Mouse (Mus musculus): ENCODE measurements around the gene Olfr1451. TPM values are rescaled to one million over a fixed set of nuclear protein-coding genes. Genes with fewer than 3 reads are reported as not detected.
"Not testable (repeated sequence)": the region's sequence is repeated elsewhere in the genome, so short reads cannot be mapped to it uniquely, and the experiment has no call there.

The Olfr1451 gene
- not detected in 2 replicates for polyA plus RNA-seq (2014; fragmentation: Nextera tagmentation; extraction: Ambion mirVana)

DNA sequence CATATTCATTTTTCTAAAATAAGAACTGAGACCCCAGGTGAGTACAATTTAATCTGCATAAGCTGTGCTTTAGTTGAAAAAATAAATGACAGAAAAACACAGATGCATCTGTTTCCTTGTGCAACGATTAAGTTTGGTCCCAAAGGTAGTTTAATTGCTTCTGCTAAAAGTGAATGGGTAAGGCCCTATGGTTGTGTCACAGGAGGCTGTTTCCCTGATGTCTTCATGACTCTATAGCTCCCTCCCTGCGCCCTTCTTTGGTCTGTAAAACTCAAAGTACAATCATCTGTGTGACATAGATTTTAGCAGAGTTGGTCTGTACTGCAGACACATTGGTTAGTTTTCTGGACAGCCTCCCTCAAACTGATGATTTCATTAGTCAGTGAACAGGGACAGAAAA, at the start of gene Olfr1451:
TSS of gene Olfr1451 (plus strand) at position 301 of the 400 bp plus-strand sequence.
- Histone ChIP-seq H3K9ac (ENCODE audit: low read length) (no peak within 1 kb of the TSS), H3K4me1 (replicated peaks; ENCODE audit: control insufficient read depth, insufficient read depth, low read length) (no peaks in the 10 kb centered on the region), H3K4me2 (ENCODE audit: low read length) (no peak within 1 kb of the TSS), H3K27me3 (replicated peaks; ENCODE audit: control insufficient read depth, insufficient read depth, low read length) (no peaks in the 10 kb centered on the region), H3K36me3 (ENCODE audit: control insufficient read depth, insufficient read depth, low read length) (no peaks in the 10 kb centered on the region), H3K4me3 (ENCODE audit: low read depth, low read length) (no peak within 1 kb of the TSS), H3K9me3 (ENCODE audit: control insufficient read depth, low read length) (no peaks in the 10 kb centered on the region), H3K27ac (ENCODE audit: low read depth) (no peak within 1 kb of the TSS)
- DNase-seq (ENCODE audit: low spot score) (no peak), ATAC-seq (replicated peaks; ENCODE audit: low FRiP score, low TSS enrichment, low read depth) (no peak)
- 81% methylated on average over 2 of the region's 2 CpGs for WGBS

GRCm38 (mm10) chr19:12949958-12950357, 44.9 kb upstream of the Olfr1451 start, which contains the start of gene Olfr1450:
Gene Olfr1450 (plus strand): TSS chr19:12950258.
- 87% methylated on average over 1 of the region's 1 CpGs for WGBS
- Histone ChIP-seq H3K9ac (ENCODE audit: low read length) (no peak within 1 kb of the TSS), H3K9me3 (ENCODE audit: control insufficient read depth, low read length) (no peaks in the 10 kb centered on the region), H3K27ac (ENCODE audit: low read depth) (no peak within 1 kb of the TSS), H3K4me3 (ENCODE audit: low read depth, low read length) (no peak within 1 kb of the TSS), H3K27me3 (replicated peaks; ENCODE audit: control insufficient read depth, insufficient read depth, low read length) (no peaks in the 10 kb centered on the region), H3K4me2 (ENCODE audit: low read length) (no peak within 1 kb of the TSS), H3K4me1 (replicated peaks; ENCODE audit: control insufficient read depth, insufficient read depth, low read length) (no peaks in the 10 kb centered on the region), H3K36me3 (ENCODE audit: control insufficient read depth, insufficient read depth, low read length) (no peaks in the 10 kb centered on the region)
- no peak for ATAC-seq (replicated peaks; ENCODE audit: low FRiP score, low TSS enrichment, low read depth)
- no peak for DNase-seq (ENCODE audit: low spot score)

DNA sequence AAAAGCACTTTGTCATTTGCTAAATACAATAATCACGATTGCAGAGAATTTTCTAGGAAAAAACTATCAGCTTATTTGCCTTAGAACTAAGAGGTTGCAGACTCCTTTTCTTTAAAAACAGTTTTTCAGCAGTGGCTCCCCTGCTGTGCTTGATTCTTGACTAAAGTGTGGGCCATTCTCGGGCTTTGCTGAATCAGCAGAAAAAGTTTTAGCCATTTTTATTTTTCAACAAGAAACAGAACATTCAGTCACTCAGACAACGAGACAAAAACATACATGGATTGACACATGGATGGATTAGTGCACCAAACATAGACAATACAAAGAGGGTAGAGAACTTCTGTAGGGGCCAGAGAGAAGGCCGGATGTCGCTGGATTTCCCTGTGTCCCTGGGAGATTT, 24.7 kb upstream of the Olfr1451 start:
- H3K4me1 ChIP-seq (replicated peaks; ENCODE audit: control insufficient read depth, insufficient read depth, low read length); H3K4me3 ChIP-seq (ENCODE audit: low read depth, low read length); H3K36me3 ChIP-seq (ENCODE audit: control insufficient read depth, insufficient read depth, low read length); H3K9me3 ChIP-seq (ENCODE audit: control insufficient read depth, low read length); H3K27ac ChIP-seq (ENCODE audit: low read depth); H3K4me2 ChIP-seq (ENCODE audit: low read length); DNase-seq (ENCODE audit: low spot score); H3K9ac ChIP-seq (ENCODE audit: low read length); ATAC-seq (replicated peaks; ENCODE audit: low FRiP score, low TSS enrichment, low read depth); H3K27me3 ChIP-seq (replicated peaks; ENCODE audit: control insufficient read depth, insufficient read depth, low read length): not testable (repeated sequence)
- WGBS: 86% methylated on average over 5 of the region's 5 CpGs

DNA sequence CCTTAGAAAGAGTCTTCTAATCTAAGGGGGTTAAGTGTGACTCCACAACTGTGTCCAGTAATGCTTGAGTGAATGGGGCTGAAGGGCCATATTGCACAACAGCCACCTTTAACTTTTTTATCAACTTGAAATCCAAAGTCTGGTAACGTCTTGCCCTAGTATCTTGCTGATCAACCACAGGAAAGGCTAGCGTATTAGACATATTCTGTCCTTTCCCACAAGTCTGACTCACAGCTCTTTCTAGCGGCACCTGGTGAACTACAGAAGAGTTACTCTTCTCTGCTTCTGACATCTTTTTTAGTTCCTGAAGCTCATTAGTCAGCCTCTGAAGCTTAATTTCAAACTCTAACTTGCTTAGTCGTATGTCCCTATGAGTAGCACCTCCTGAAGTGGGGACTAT, 2.5 kb upstream of the Olfr1451 start:
- ATAC-seq (replicated peaks; ENCODE audit: low FRiP score, low TSS enrichment, low read depth): not testable (repeated sequence)

GRCm38 (mm10) chr19:13028227-13028626, 33.4 kb downstream of the Olfr1451 start, which contains the start of gene Olfr1453:
Gene Olfr1453 (minus strand): TSS chr19:13028327.
- Histone ChIP-seq H3K9me3 (ENCODE audit: control insufficient read depth, low read length) (no peaks in the 10 kb centered on the region), H3K9ac (ENCODE audit: low read length) (no peak within 1 kb of the TSS), H3K4me1 (replicated peaks; ENCODE audit: control insufficient read depth, insufficient read depth, low read length) (no peaks in the 10 kb centered on the region), H3K27ac (ENCODE audit: low read depth) (no peak within 1 kb of the TSS), H3K4me3 (ENCODE audit: low read depth, low read length) (no peak within 1 kb of the TSS), H3K4me2 (ENCODE audit: low read length) (no peak within 1 kb of the TSS), H3K36me3 (ENCODE audit: control insufficient read depth, insufficient read depth, low read length) (no peaks in the 10 kb centered on the region), H3K27me3 (replicated peaks; ENCODE audit: control insufficient read depth, insufficient read depth, low read length) (no peaks in the 10 kb centered on the region)
- DNase-seq (ENCODE audit: low spot score) (no peak), ATAC-seq (replicated peaks; ENCODE audit: low FRiP score, low TSS enrichment, low read depth) (no peak)
- WGBS: 54% methylated on average over 1 of the region's 1 CpGs

More for the DNA sequence above, 2.5 kb upstream of the Olfr1451 start:
- H3K4me1 ChIP-seq (replicated peaks; ENCODE audit: control insufficient read depth, insufficient read depth, low read length); H3K4me2 ChIP-seq (ENCODE audit: low read length); H3K9ac ChIP-seq (ENCODE audit: low read length); DNase-seq (ENCODE audit: low spot score); H3K27ac ChIP-seq (ENCODE audit: low read depth); H3K27me3 ChIP-seq (replicated peaks; ENCODE audit: control insufficient read depth, insufficient read depth, low read length); H3K9me3 ChIP-seq (ENCODE audit: control insufficient read depth, low read length); H3K4me3 ChIP-seq (ENCODE audit: low read depth, low read length); H3K36me3 ChIP-seq (ENCODE audit: control insufficient read depth, insufficient read depth, low read length): not testable (repeated sequence)
- WGBS: 93% methylated on average over 4 of the region's 4 CpGs

Other genes with a start within 250 kb of the Olfr1451 start
- gene Cntf, start 229.4 kb upstream of the Olfr1451 start, polyA plus RNA-seq (2014; fragmentation: Nextera tagmentation; extraction: Ambion mirVana): 0.77 TPM in 1 of 2 replicates, not detected in the other
- 9.1 and 10.4 TPM in 2 replicates for gene Zfp91, start 198.9 kb upstream of the Olfr1451 start, polyA plus RNA-seq (2014; fragmentation: Nextera tagmentation; extraction: Ambion mirVana)
- gene Lpxn, start 198.8 kb upstream of the Olfr1451 start, polyA plus RNA-seq (2014; fragmentation: Nextera tagmentation; extraction: Ambion mirVana): 2.3 TPM in 2 replicates
- not detected in 2 replicates for gene Gm5244, start 148.3 kb upstream of the Olfr1451 start, polyA plus RNA-seq (2014; fragmentation: Nextera tagmentation; extraction: Ambion mirVana)
- not detected in 2 replicates for gene Olfr1444, start 137.7 kb upstream of the Olfr1451 start, polyA plus RNA-seq (2014; fragmentation: Nextera tagmentation; extraction: Ambion mirVana)
- not detected in 2 replicates for gene Olfr1445, start 111.2 kb upstream of the Olfr1451 start, polyA plus RNA-seq (2014; fragmentation: Nextera tagmentation; extraction: Ambion mirVana)
- not detected in 2 replicates for gene Olfr1446, start 101.5 kb upstream of the Olfr1451 start, polyA plus RNA-seq (2014; fragmentation: Nextera tagmentation; extraction: Ambion mirVana)
- gene Olfr1447, start 91.3 kb upstream of the Olfr1451 start, polyA plus RNA-seq (2014; fragmentation: Nextera tagmentation; extraction: Ambion mirVana): not detected in 2 replicates
- gene Olfr1448, start 70.6 kb upstream of the Olfr1451 start, polyA plus RNA-seq (2014; fragmentation: Nextera tagmentation; extraction: Ambion mirVana): not detected in 2 replicates
- gene Olfr1449, start 64.2 kb upstream of the Olfr1451 start, polyA plus RNA-seq (2014; fragmentation: Nextera tagmentation; extraction: Ambion mirVana): not detected in 2 replicates
- not detected in 2 replicates for gene Olfr1450, start 44.8 kb upstream of the Olfr1451 start, polyA plus RNA-seq (2014; fragmentation: Nextera tagmentation; extraction: Ambion mirVana)
- gene Olfr1453, start 33.3 kb downstream of the Olfr1451 start, polyA plus RNA-seq (2014; fragmentation: Nextera tagmentation; extraction: Ambion mirVana): not detected in 2 replicates
- gene Olfr1454, start 65.6 kb downstream of the Olfr1451 start, polyA plus RNA-seq (2014; fragmentation: Nextera tagmentation; extraction: Ambion mirVana): not detected in 2 replicates
- gene Olfr1457, start 102.9 kb downstream of the Olfr1451 start, polyA plus RNA-seq (2014; fragmentation: Nextera tagmentation; extraction: Ambion mirVana): not detected in 2 replicates
- not detected in 2 replicates for gene Olfr1458, start 111.8 kb downstream of the Olfr1451 start, polyA plus RNA-seq (2014; fragmentation: Nextera tagmentation; extraction: Ambion mirVana)
- 0.03 TPM in 1 of 2 replicates, not detected in the other for gene Olfr1459, start 154.5 kb downstream of the Olfr1451 start, polyA plus RNA-seq (2014; fragmentation: Nextera tagmentation; extraction: Ambion mirVana)
- not detected in 2 replicates for gene Olfr1461, start 168.0 kb downstream of the Olfr1451 start, polyA plus RNA-seq (2014; fragmentation: Nextera tagmentation; extraction: Ambion mirVana)
- gene Olfr1462, start 190.7 kb downstream of the Olfr1451 start, polyA plus RNA-seq (2014; fragmentation: Nextera tagmentation; extraction: Ambion mirVana): not detected in 2 replicates
- not detected in 2 replicates for gene Olfr1463, start 236.3 kb downstream of the Olfr1451 start, polyA plus RNA-seq (2014; fragmentation: Nextera tagmentation; extraction: Ambion mirVana)